Mouse (Mus musculus) lung, adult 2 months (tissue): ENCODE measurements around the gene Gria1. TPM values are rescaled to one million over a fixed set of nuclear protein-coding genes. Genes with fewer than 3 reads are reported as not detected.

Experiments used
- DNase-seq: peaks from one replicate; pipeline ENCODE4 v3.0.0; 2022
- H3K4me1 ChIP-seq: fragments of 200-500 bp; 2 replicates; pipeline ENCODE4 v1.6.1; 2011; ENCODE audit warnings: low read length; ENCODE audit not compliant: control insufficient read depth, insufficient read depth
- H3K4me3 ChIP-seq: fragments of 200-500 bp; replicated peaks from 2 replicates; pipeline ENCODE3; 2011; ENCODE audit warnings: low read depth, mild to moderate bottlenecking, control low read depth, low read length; ENCODE audit errors: extremely low read depth
- CTCF ChIP-seq: fragments of 200-500 bp; IDR thresholded peaks from 2 replicates; pipeline ENCODE4 v1.5.1; 2011; ENCODE audit warnings: mild to moderate bottlenecking, low read length, control low read depth; ENCODE audit not compliant: insufficient read depth
- POLR2A ChIP-seq: fragments of 200-500 bp; IDR thresholded peaks from 2 replicates; pipeline ENCODE4 v1.6.1; 2011; ENCODE audit warnings: low read depth, mild to moderate bottlenecking, control low read depth, low read length, borderline replicate concordance; ENCODE audit errors: extremely low read depth
- WGBS: fragments of 180-500 bp; shearing (Covaris S2); methylation state at CpG from one replicate; pipeline ENCODE4 v1.1.7; 2018; 5-methylcytosine and 5-hydroxymethylcytosine counted together
- polyA plus RNA-seq: library from polyadenylated mRNA; depleted of rRNA; stranded (reverse); fragments of >200 nt; gene quantifications from 2 replicates; pipeline ENCODE4 v1.2.3, GENCODE M21; 2012

Gria1 gene
- polyA plus RNA-seq, 1 experiment: 5.7 TPM

GRCm38 (mm10) chr11:57244543-57244942 is 233.4 kb downstream of the Gria1 start:
- no peak for DNase-seq
- H3K4me1 ChIP-seq: no peaks in the 10 kb centered on the region
- WGBS: 34% methylated on average over 6 of the region's 6 CpGs
- TF ChIP-seq POLR2A (no peak), CTCF (no peak)
- H3K4me3 ChIP-seq: no peak overlapping the region

DNA sequence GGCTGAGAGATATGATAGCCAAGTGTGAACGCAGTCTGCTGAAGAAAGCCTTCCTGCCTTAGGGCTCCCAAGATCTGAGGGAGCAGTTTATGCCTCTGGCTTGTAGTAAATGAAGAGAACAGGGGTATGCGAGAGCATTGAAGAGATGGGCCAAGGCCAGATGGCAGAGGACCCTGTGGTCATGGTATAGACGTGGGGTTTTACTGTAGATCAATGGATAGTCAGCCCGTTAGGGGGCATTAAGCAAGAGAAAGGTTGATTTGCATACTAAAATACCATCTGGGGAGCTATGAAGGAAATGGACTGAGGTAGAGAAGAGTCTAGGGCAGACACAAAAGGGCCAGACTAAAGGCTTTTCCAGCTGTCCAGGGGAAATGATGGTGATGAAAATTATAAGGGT is 237.7 kb downstream of the Gria1 start:
- WGBS: 84% methylated on average over 4 of the region's 4 CpGs
- Histone ChIP-seq H3K4me1 (no peaks in the 10 kb centered on the region), H3K4me3 (no peak overlapping the region)
- DNase-seq: no peak
- no peak for TF ChIP-seq POLR2A
- TF ChIP-seq CTCF: no peak

- TF ChIP-seq CTCF: no peak
- TF ChIP-seq POLR2A: no peak
- no peak for DNase-seq
- 85% methylated on average over 7 of the region's 7 CpGs for WGBS
- no peaks in the 10 kb centered on the region for H3K4me1 ChIP-seq
- no peak overlapping the region for H3K4me3 ChIP-seq
These were observed 238.9 kb downstream of the Gria1 start for GRCm38 (mm10) chr11:57250129-57250528.

- Histone ChIP-seq H3K4me3 (no peak overlapping the region), H3K4me1 (no peaks in the 10 kb centered on the region)
- 85% methylated on average over 8 of the region's 8 CpGs for WGBS
- no peak for DNase-seq
- TF ChIP-seq POLR2A: no peak
- no peak for TF ChIP-seq CTCF
These were observed 260.5 kb downstream of the Gria1 start for GRCm38 (mm10) chr11:57271687-57272086.

DNA sequence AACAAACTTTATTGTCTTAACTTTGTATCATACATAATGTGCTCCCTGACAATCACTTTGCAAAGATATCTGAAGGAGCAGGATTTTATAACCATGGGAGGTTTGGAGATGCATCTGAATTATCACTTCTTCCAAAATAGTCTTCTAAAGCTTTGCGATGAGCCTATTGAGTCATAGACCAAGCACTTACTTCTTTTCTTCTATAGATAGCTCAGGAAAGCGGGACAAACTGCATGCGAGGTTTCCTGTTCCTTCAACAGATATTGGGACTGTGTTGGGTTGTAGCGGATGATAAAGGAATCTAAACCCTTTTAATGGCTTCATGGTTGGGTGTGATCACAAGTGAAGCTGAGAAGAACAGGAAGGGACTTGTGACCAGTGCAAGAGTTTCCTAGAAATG is 263.5 kb downstream of the Gria1 start:
- no peak overlapping the region for H3K4me3 ChIP-seq
- TF ChIP-seq CTCF: no peak
- no peak for TF ChIP-seq POLR2A
- DNase-seq: no peak
- WGBS: 93% methylated on average over 4 of the region's 4 CpGs
- H3K4me1 ChIP-seq: no peaks in the 10 kb centered on the region

GRCm38 (mm10) chr11:57278056-57278455 is 266.9 kb downstream of the Gria1 start:
- H3K4me1 ChIP-seq: no peaks in the 10 kb centered on the region
- 32% methylated on average over 10 of the region's 10 CpGs for WGBS
- no peak for DNase-seq
- TF ChIP-seq CTCF: no peak
- TF ChIP-seq POLR2A: no peak
- H3K4me3 ChIP-seq: no peak overlapping the region

GRCm38 (mm10) chr11:57286119-57286518 is 274.9 kb downstream of the Gria1 start:
- Histone ChIP-seq H3K4me1 (no peaks in the 10 kb centered on the region), H3K4me3 (no peak overlapping the region)
- WGBS: 74% methylated on average over 2 of the region's 2 CpGs
- DNase-seq: no peak
- TF ChIP-seq POLR2A (no peak), CTCF (no peak)

GRCm38 (mm10) chr11:57297376-57297775 is 286.2 kb downstream of the Gria1 start:
- Histone ChIP-seq H3K4me3 (no peak overlapping the region), H3K4me1 (no peaks in the 10 kb centered on the region)
- TF ChIP-seq POLR2A (no peak), CTCF (no peak)
- no peak for DNase-seq
- 89% methylated on average over 8 of the region's 8 CpGs for WGBS

GRCm38 (mm10) chr11:57298263-57298662 is 287.1 kb downstream of the Gria1 start:
- no peak for DNase-seq
- Histone ChIP-seq H3K4me3 (no peak overlapping the region), H3K4me1 (no peaks in the 10 kb centered on the region)
- WGBS: 61% methylated on average over 2 of the region's 2 CpGs
- no peak for TF ChIP-seq POLR2A
- no peak for TF ChIP-seq CTCF

DNA sequence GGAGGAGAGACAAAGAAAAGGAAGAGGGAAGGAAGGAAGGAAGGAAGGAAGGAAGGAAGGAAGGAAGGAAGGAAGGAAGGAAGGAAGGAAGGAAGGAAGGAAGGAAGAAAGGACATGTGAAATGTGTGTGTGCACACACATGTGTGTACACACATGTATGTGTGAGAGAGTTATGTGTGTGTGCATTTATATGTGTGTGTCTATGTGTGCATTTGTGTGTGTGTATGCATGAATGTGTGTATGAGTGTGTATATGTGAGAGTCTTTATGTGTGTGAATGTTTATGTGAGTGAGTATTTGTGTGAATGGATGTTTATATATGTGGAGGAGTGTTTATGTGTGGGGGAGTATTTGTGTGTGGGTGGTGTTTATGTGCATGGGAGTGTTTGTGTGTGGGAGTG is 287.5 kb downstream of the Gria1 start:
- TF ChIP-seq POLR2A (no peak), CTCF (no peak)
- H3K4me3 ChIP-seq: no peak overlapping the region
- H3K4me1 ChIP-seq: no peaks in the 10 kb centered on the region
- DNase-seq: no peak

- no peak for DNase-seq
- Histone ChIP-seq H3K4me1 (no peaks in the 10 kb centered on the region), H3K4me3 (no peak overlapping the region)
- TF ChIP-seq POLR2A (no peak), CTCF (no peak)
- 97% methylated on average over 1 of the region's 1 CpGs for WGBS
These were observed 292.4 kb downstream of the Gria1 start for GRCm38 (mm10) chr11:57303602-57304001.
